Mouse (Mus musculus): ENCODE measurements at regions not wholly inside any gene's neighbourhood (a gene's known extent, or its start where the extent isn't known, plus 50 kb on each side); places are given as distances from the start of the nearest gene placed in this dataset.

DNA sequence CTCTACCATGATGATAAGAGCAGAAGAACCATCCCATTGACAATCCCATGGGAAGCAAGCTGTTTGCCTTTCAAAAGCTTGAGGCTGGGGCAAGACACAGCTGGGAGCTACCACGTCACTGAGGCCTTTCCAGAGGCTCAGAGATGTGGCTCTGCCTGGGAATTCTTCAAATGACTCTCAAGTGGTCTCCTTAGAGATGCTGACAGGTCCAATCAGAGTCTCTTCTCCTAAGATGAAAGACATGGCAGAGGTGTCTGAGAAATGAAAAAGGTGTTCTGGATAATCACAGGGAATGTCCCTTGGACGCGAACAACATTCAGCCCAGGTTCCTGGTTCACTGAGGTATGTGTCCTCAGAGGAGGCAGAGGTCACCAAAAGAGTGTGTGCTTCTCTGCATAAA, 287.7 kb downstream of the Fam49a start:
- TF ChIP-seq CTCF (IDR thresholded peaks at IDR 0.05; ENCODE audit: low read depth) (no peak), EP300 (IDR thresholded peaks at IDR 0.05; ENCODE audit: low read depth) (no peak)

Measured in liver, postnatal 0 days (tissue).